Mouse (Mus musculus): ENCODE results near the gene Gsap. TPM values are rescaled to one million over a fixed set of nuclear protein-coding genes. Genes with fewer than 3 reads are reported as not detected.

Gene Gsap
- polyA plus RNA-seq, 1 experiment from 2014 or later: 0.41 TPM

DNA sequence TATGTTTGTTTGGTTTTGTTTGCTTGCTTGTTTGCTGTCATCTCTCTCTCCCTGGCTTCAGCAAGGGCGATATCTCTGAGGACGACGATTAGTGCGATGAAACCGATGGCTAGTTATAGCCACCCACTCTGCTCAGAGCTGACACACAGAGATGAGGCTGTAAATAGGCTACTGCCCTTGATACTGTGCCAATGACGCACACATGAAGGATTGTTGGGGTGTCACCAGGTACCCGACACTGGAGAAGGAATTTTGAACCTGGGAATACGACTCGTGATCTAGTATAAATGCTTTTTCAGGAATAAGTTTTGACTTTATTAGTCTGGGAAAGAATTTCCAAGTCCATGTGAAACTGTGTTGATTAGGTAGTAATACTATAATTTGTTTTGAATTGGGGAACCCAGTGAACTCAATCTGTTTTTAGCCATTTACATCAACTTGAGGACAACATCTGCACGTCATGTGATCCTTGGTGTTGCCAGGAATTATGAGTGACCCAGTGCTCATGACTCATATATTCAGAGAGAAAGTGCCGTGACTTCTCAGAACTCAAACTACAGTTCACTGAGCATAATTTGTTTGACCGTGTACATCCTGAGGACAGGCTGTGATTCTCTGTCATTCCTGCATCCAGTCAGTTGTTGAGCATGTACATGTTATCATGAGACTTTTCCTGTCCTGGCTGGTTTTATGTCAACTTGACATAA, 97.5 kb downstream of the Gsap start:
- ATAC-seq (ENCODE audit: insufficient number of reproducible peaks, low FRiP score): no peak
- Histone ChIP-seq H3K27ac (ENCODE audit: poor library complexity, severe bottlenecking) (no peak overlapping the region), H3K9me3 (replicated peaks) (no peaks in the 10 kb centered on the region), H3K9ac (no peak overlapping the region), H3K4me1 (replicated peaks) (peaks cover 10% of the 10 kb centered on the region), H3K4me3 (no peak overlapping the region), H3K4me2 (no peak overlapping the region), H3K27me3 (replicated peaks) (no peaks in the 10 kb centered on the region), H3K36me3 (no peaks in the 10 kb centered on the region)
- 83% methylated on average over 12 of the region's 12 CpGs for WGBS

GRCm38 (mm10) chr5:21288658-21289435, 102.8 kb downstream of the Gsap start:
- Histone ChIP-seq H3K4me3 (no peak overlapping the region), H3K9me3 (replicated peaks) (no peaks in the 10 kb centered on the region), H3K36me3 (no peaks in the 10 kb centered on the region), H3K27me3 (replicated peaks) (no peaks in the 10 kb centered on the region), H3K9ac (no peak overlapping the region), H3K4me2 (no peak overlapping the region), H3K4me1 (replicated peaks) (peaks cover 13% of the 10 kb centered on the region), H3K27ac (ENCODE audit: poor library complexity, severe bottlenecking) (no peak overlapping the region)
- ATAC-seq (ENCODE audit: insufficient number of reproducible peaks, low FRiP score): peak; percentile 67
- WGBS: 45% methylated on average over 7 of the region's 7 CpGs

- Histone ChIP-seq H3K9me3 (replicated peaks) (no peaks in the 10 kb centered on the region), H3K4me1 (replicated peaks) (peaks cover 13% of the 10 kb centered on the region), H3K36me3 (no peaks in the 10 kb centered on the region), H3K4me2 (no peak overlapping the region), H3K4me3 (no peak overlapping the region), H3K27ac (ENCODE audit: poor library complexity, severe bottlenecking) (no peak overlapping the region), H3K27me3 (replicated peaks) (no peaks in the 10 kb centered on the region), H3K9ac (no peak overlapping the region)
- no peak for ATAC-seq (ENCODE audit: insufficient number of reproducible peaks, low FRiP score)
- whole genome bisulfite sequencing: 84% methylated on average over 8 of the region's 8 CpGs
Observed at GRCm38 (mm10) chr5:21290594-21290993, 104.5 kb downstream of the Gsap start.

DNA sequence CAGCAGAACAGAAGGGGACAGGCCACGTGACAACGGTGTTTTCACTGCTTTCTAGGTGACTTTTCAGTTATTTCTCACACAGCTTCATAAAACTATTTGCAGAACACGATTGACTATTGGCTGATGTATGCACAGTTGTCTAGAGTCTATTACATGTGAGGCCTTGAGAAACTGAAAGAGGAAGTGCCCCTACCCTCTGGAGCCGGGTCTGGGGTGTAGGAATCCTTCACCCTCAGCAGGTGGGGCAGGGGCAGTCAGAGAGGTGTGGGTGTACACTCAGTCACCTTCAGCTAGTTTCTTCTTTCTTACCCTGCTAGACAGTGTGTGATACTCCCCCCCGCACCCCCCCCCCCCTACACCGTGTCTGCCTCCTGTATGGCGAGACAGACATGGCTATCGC, 109.6 kb downstream of the Gsap start:
- no peaks in the 10 kb centered on the region for H3K27me3 ChIP-seq (replicated peaks)
- H3K9me3 ChIP-seq (replicated peaks): no peaks in the 10 kb centered on the region
- 78% methylated on average over 8 of the region's 8 CpGs for WGBS
- no peak for ATAC-seq (ENCODE audit: insufficient number of reproducible peaks, low FRiP score)
- no peaks in the 10 kb centered on the region for H3K36me3 ChIP-seq
- H3K4me1 ChIP-seq (replicated peaks): peaks cover 4% of the 10 kb centered on the region; the same call in 1 of the 2 replicates
- no peak overlapping the region for H3K4me3 ChIP-seq
- H3K9ac ChIP-seq: no peak overlapping the region
- no peak overlapping the region for H3K27ac ChIP-seq (ENCODE audit: poor library complexity, severe bottlenecking)
- no peak overlapping the region for H3K4me2 ChIP-seq

GRCm38 (mm10) chr5:21299076-21299755, 113.2 kb downstream of the Gsap start:
- no peaks in the 10 kb centered on the region for H3K27me3 ChIP-seq (replicated peaks)
- H3K4me2 ChIP-seq: no peak overlapping the region
- no peak overlapping the region for H3K9ac ChIP-seq
- no peak overlapping the region for H3K4me3 ChIP-seq
- H3K9me3 ChIP-seq (replicated peaks): no peaks in the 10 kb centered on the region
- no peak for ATAC-seq (ENCODE audit: insufficient number of reproducible peaks, low FRiP score)
- 53% methylated on average over 21 of the region's 21 CpGs for WGBS
- H3K4me1 ChIP-seq (replicated peaks): peaks cover 4% of the 10 kb centered on the region; the same call in 1 of the 2 replicates
- no peaks in the 10 kb centered on the region for H3K36me3 ChIP-seq
- H3K27ac ChIP-seq (ENCODE audit: poor library complexity, severe bottlenecking): no peak overlapping the region

- Histone ChIP-seq H3K27ac (ENCODE audit: poor library complexity, severe bottlenecking) (no peak overlapping the region), H3K9ac (no peak overlapping the region), H3K27me3 (replicated peaks) (no peaks in the 10 kb centered on the region), H3K9me3 (replicated peaks) (no peaks in the 10 kb centered on the region), H3K4me2 (no peak overlapping the region), H3K36me3 (no peaks in the 10 kb centered on the region), H3K4me1 (replicated peaks) (peaks cover 4% of the 10 kb centered on the region; the same call in 1 of the 2 replicates), H3K4me3 (no peak overlapping the region)
- WGBS: 88% methylated on average over 3 of the region's 3 CpGs
- no peak for ATAC-seq (ENCODE audit: insufficient number of reproducible peaks, low FRiP score)
Observed at GRCm38 (mm10) chr5:21300058-21300457, 114.0 kb downstream of the Gsap start.

DNA sequence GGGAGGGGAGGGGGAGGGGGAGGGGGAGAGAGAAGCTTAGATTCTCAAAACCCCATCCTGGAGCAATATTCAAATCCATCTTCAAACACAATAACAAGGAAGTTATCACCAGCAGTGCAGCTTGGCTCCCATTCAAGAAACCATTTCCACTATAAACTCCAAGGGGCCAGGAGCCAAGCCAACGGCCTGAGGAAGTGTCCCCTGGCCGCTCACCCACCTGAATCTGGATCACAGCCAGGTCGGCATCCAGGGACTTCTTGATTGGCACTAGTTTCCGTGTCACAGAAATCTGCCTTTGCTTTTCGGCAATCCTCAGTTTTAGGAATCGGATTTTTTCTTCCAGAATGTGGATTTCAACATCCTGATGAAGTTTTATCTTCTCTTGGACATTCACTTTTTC, 115.0 kb downstream of the Gsap start:
- Histone ChIP-seq H3K9me3 (replicated peaks) (no peaks in the 10 kb centered on the region), H3K4me3 (no peak overlapping the region), H3K36me3 (no peaks in the 10 kb centered on the region), H3K27me3 (replicated peaks) (no peaks in the 10 kb centered on the region), H3K4me2 (no peak overlapping the region), H3K9ac (no peak overlapping the region), H3K4me1 (replicated peaks) (peaks cover 8% of the 10 kb centered on the region; the same call in 1 of the 2 replicates), H3K27ac (ENCODE audit: poor library complexity, severe bottlenecking) (no peak overlapping the region)
- ATAC-seq (ENCODE audit: insufficient number of reproducible peaks, low FRiP score): no peak
- WGBS: 64% methylated on average over 6 of the region's 6 CpGs

- Histone ChIP-seq H3K27ac (ENCODE audit: poor library complexity, severe bottlenecking) (no peak overlapping the region), H3K27me3 (replicated peaks) (no peaks in the 10 kb centered on the region), H3K9ac (no peak overlapping the region), H3K4me3 (no peak overlapping the region), H3K36me3 (no peaks in the 10 kb centered on the region), H3K4me1 (replicated peaks) (0 out of 2 replicates have a peak, but pooled peaks cover 4% of the 10 kb centered on the region), H3K9me3 (replicated peaks) (no peaks in the 10 kb centered on the region), H3K4me2 (no peak overlapping the region)
- ATAC-seq (ENCODE audit: insufficient number of reproducible peaks, low FRiP score): no peak
- 80% methylated on average over 5 of the region's 5 CpGs for WGBS
Observed at GRCm38 (mm10) chr5:21307165-21307564, 121.1 kb downstream of the Gsap start.

DNA sequence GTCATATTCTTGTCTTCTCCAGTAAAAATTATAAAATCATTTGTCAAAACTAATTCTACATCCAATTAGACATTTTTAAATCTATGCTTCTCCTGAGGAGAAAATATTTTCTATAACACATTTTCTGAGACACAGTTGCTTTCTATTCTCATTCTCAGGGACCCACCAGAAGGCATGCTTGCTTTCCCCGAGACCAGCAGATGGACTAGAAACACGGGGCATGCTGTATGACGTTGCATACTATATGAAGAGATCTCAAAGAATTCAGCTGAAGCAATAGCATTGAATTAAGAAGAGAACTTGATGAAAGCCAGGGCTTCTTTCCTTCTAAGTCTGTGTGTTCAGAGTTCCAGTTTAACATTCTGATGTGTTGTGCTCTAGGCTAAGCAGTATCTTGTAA, 128.6 kb downstream of the Gsap start:
- Histone ChIP-seq H3K4me1 (replicated peaks) (0 out of 2 replicates have a peak, but pooled peaks cover under 1% of the 10 kb centered on the region), H3K36me3 (no peaks in the 10 kb centered on the region), H3K4me3 (no peak overlapping the region), H3K4me2 (no peak overlapping the region), H3K9me3 (replicated peaks) (no peaks in the 10 kb centered on the region), H3K27me3 (replicated peaks) (no peaks in the 10 kb centered on the region), H3K9ac (no peak overlapping the region), H3K27ac (ENCODE audit: poor library complexity, severe bottlenecking) (no peak overlapping the region)
- WGBS: 83% methylated on average over 3 of the region's 3 CpGs
- ATAC-seq (ENCODE audit: insufficient number of reproducible peaks, low FRiP score): no peak

DNA sequence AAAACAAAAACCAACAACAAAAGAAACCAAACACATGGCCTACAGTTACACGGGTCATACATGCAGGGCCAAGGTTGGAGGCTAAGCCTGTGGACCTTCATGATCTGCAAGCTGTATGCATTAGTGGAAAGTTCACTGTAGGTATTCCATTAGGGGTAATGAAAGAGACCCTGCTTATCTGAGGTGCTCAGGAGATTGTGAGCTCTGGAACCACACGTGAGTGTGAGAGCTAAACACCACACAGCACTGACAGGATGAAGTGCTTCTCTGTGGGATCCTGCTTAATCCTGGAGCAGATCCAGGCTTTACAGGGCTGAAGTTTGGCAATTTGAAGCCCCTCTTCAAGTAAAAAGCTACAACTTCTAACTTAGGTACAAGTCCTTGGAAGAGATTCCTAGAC, 134.1 kb downstream of the Gsap start:
- Histone ChIP-seq H3K27ac (ENCODE audit: poor library complexity, severe bottlenecking) (no peak overlapping the region), H3K4me2 (no peak overlapping the region), H3K4me1 (replicated peaks) (peaks cover 8% of the 10 kb centered on the region), H3K4me3 (no peak overlapping the region), H3K27me3 (replicated peaks) (no peaks in the 10 kb centered on the region), H3K9me3 (replicated peaks) (no peaks in the 10 kb centered on the region), H3K36me3 (no peaks in the 10 kb centered on the region), H3K9ac (no peak overlapping the region)
- 38% methylated on average over 2 of the region's 2 CpGs for WGBS
- no peak for ATAC-seq (ENCODE audit: insufficient number of reproducible peaks, low FRiP score)

- Histone ChIP-seq H3K4me3 (no peak overlapping the region), H3K36me3 (no peaks in the 10 kb centered on the region), H3K9ac (no peak overlapping the region), H3K27me3 (replicated peaks) (no peaks in the 10 kb centered on the region), H3K4me2 (no peak overlapping the region), H3K27ac (ENCODE audit: poor library complexity, severe bottlenecking) (no peak overlapping the region), H3K9me3 (replicated peaks) (no peaks in the 10 kb centered on the region), H3K4me1 (replicated peaks) (peaks cover 32% of the 10 kb centered on the region)
- ATAC-seq (ENCODE audit: insufficient number of reproducible peaks, low FRiP score): no peak
- WGBS: 9% methylated on average over 1 of the region's 1 CpGs
Observed at GRCm38 (mm10) chr5:21326494-21326893, 140.4 kb downstream of the Gsap start.
